Mouse (Mus musculus) embryo, embryonic 10.5 days (tissue): ENCODE results near the gene Tango6.
"Not testable (repeated sequence)": the region's sequence is repeated elsewhere in the genome, so short reads cannot be mapped to it uniquely, and the experiment has no call there.

Experiments used
- DNase-seq: peaks from one replicate; pipeline ENCODE4 v3.0.0-alpha.2; 2015; ENCODE audit warnings: low spot score

Gene Tango6

GRCm38 (mm10) chr8:106872454-106873034 lies 189.7 kb downstream of the Tango6 start:
- DNase-seq, result peak; percentile 19

- no peak for DNase-seq
Measured at GRCm38 (mm10) chr8:106880121-106880707, 197.3 kb downstream of the Tango6 start.

DNA sequence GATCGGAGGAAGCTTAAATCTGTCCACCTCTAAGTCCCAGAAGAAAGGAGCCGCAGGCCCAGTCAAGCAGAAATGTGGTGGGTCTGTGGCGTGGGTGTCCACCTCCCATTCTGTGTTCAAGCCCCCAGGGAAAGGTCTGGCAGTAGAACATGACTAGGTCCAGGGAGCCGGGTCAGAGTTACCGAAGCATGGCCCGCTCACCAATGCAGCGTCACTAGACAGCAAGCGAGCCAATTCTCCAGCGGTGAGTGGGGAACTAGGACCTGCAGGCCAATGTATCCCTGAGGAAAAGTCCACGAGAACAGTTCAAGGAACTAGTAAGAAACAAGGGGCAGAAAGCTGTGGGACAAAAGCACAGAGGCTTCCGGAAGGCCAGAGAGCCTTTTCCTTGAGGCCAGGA lies 201.2 kb downstream of the Tango6 start:
- not testable (repeated sequence) for DNase-seq

GRCm38 (mm10) chr8:106884826-106885400 lies 202.0 kb downstream of the Tango6 start:
- not testable (repeated sequence) for DNase-seq

GRCm38 (mm10) chr8:106887336-106888189 lies 204.7 kb downstream of the Tango6 start:
- DNase-seq, result peak; percentile 89

- no peak for DNase-seq
Measured at GRCm38 (mm10) chr8:106888803-106889202, 205.9 kb downstream of the Tango6 start.

DNA sequence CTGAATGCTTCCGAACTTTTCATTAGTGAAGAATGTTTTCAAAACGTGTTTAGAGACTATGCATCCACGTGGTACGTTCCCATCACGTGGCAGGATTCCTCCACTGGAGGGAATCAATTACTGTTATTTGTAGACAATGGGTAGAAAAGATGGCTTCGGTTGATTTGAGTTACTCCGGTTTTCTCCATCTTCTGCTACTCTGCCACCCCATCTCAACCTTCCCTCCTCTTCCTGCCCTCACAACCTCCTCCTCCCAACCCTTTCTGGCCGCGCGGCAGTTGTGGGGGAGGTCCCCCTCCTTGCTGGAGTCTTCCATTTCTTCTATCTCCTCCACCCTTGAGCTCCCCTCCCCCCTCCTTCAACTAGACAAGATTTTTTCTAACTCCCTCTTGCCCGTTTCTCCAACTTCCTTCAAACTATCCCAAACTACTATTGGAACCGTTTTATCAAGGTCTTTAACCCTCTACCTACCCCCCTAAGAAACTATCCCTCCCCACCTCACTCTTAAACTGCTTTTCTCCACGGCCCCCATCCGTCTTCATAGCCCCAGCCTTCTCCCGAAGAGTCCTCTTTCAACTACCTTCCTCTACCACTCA lies 209.4 kb downstream of the Tango6 start:
- DNase-seq, result peak; percentile 78

- DNase-seq, result peak; percentile 70
Measured at GRCm38 (mm10) chr8:106892806-106893451, 210.1 kb downstream of the Tango6 start.

DNA sequence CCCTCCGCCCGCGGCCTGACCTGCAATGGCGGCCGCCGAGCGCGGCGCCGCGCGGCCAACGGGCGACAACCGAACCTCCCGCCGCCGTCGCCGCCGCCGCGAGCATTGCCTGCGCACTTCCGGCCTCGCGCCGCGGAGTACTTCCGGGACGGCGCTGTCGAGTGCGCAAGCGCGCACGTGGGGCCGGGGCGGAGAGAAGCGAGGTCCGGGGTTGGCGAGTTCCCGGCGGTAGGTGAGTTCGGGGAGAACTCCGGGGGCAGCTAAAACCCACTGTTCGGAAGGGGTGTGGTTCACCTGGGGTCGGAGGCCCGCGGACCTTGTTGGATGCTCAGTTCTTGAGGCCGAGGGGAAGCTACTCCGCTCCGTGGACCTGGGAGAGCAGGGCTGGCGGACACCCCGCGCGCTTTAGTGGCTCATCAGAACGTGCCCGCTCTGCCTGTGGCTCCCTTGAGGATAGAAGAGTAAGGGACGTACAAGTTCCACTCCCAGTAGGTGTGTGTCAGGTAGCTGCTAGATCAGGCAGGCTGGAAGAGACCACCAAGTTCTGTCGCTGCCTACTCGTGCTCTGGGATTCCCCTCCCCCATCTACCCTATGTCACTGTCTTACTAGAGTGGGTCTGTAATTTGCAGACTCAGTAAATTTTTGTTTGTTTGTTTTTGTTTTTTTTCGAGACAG lies 210.8 kb downstream of the Tango6 start, which contains the start of gene Utp4:
Gene Utp4 (plus strand): TSS at position 156 of the 676 bp plus-strand sequence.
- DNase-seq, result peak; percentile 88

GRCm38 (mm10) chr8:106899473-106899872 lies 216.6 kb downstream of the Tango6 start:
- DNase-seq, result no peak
